Mouse (Mus musculus): ENCODE data around the gene Atg2b.

DNA sequence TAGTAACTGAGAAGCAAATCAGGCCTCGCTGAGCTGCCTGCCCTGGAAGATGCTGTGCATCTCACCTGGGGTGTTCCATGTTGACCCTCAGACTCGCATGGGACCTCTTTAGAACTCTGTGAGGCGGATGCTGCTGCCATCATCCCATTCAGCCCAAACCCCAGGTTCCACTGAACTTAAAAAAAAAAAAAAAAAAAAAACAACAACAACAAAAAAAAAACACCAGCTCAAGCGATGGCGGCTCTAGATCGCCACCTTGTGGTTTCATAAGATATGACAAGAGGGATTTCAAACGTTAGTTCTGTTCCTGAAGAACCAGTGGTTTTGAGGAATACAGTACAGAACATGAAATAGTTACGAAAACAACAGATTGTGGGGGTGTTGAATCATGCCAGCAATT lies 43.0 kb upstream of the Atg2b start:
- TF ChIP-seq TAL1 (IDR thresholded peaks at IDR 0.05; ENCODE audit: low read length) = no peak
- no peak for TF ChIP-seq GATA1 (IDR thresholded peaks at IDR 0.05; ENCODE audit: low read length)
